Mouse (Mus musculus): ENCODE measurements around the gene Kmo.

- TF ChIP-seq ZNF384 (IDR thresholded peaks at IDR 0.05; ENCODE audit: low read depth, low read length) (no peak), MAFK (IDR thresholded peaks at IDR 0.05; ENCODE audit: insufficient read depth, low read depth, low read length) (no peak)
These were observed 12.2 kb upstream of the Kmo start for GRCm38 (mm10) chr1:175607838-175608585.
